Mouse (Mus musculus) erythroblast, embryonic 14.5 days (primary cell): ENCODE data around the gene Kiss1r. TPM values are rescaled to one million over a fixed set of nuclear protein-coding genes. Genes with fewer than 3 reads are reported as not detected.

Experiments used
- H3K27me3 ChIP-seq: 2 replicates; pipeline ENCODE4 v1.6.1; 2012; ENCODE audit warnings: inconsistent platforms; ENCODE audit not compliant: control insufficient read depth
- H3K36me3 ChIP-seq: 2 replicates; pipeline ENCODE4 v1.6.1; 2012; ENCODE audit warnings: mild to moderate bottlenecking, inconsistent platforms; ENCODE audit not compliant: control insufficient read depth
- H3K4me1 ChIP-seq: 2 replicates; pipeline ENCODE4 v1.6.1; 2012; ENCODE audit warnings: inconsistent platforms; ENCODE audit not compliant: control insufficient read depth
- H3K4me3 ChIP-seq: replicated peaks from 2 replicates; pipeline ENCODE3; 2012; ENCODE audit warnings: moderate library complexity, mild to moderate bottlenecking, inconsistent platforms
- H3K9me3 ChIP-seq: 2 replicates; pipeline ENCODE4 v1.6.1; 2012; ENCODE audit warnings: low read length, inconsistent platforms, mixed read lengths; ENCODE audit not compliant: control insufficient read depth
- GATA1 ChIP-seq: IDR thresholded peaks from 2 replicates; pipeline ENCODE4 v1.6.1; 2012; ENCODE audit warnings: low read length, inconsistent platforms, mixed read lengths
- TAL1 ChIP-seq: IDR thresholded peaks from 3 replicates; pipeline ENCODE4 v1.6.1; 2012; ENCODE audit warnings: low read length, inconsistent platforms, mixed read lengths
- polyA plus RNA-seq: library from polyadenylated mRNA; stranded (reverse); fragments of >175 nt; gene quantifications from 2 replicates; pipeline ENCODE4 v1.2.3, GENCODE M21; 2012

Gene Kiss1r
- polyA plus RNA-seq, 1 experiment, result 0.01 TPM

- peaks cover 67% of the 10 kb centered on the region for H3K4me1 ChIP-seq
- H3K36me3 ChIP-seq, result peaks cover 54% of the 10 kb centered on the region
- H3K4me3 ChIP-seq, result no peak within 1 kb of the TSS
- H3K9me3 ChIP-seq, result no peaks in the 10 kb centered on the region
- H3K27me3 ChIP-seq, result no peaks in the 10 kb centered on the region
- TF ChIP-seq TAL1, result no peak
- TF ChIP-seq GATA1, result no peak
Observed at GRCm38 (mm10) chr10:79910556-79910955, 6.2 kb upstream of the Kiss1r start, which contains the start of gene Gm26602. Gene Gm26602 (plus strand): TSS chr10:79910856.

DNA sequence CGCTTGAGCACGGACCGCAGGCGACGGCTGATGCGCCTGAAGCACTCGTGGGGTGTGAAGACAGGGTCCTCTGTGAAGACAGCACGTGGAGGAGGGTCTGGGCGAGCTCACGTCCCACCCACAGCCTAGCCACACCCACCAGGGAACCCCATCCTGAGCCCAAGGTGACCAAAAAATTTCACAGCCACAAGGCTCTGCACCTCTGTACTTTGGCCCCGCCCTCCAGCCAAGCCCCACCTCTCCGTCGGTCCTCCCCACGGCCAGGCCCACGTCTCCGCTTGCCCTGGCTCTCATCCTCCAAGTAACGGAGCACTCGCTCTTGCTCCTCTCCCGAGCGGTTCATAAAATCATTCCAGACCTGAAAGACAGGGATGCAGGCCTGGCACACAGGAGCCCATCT, 4.4 kb upstream of the Kiss1r start:
- peaks cover 6% of the 10 kb centered on the region for H3K27me3 ChIP-seq
- H3K4me1 ChIP-seq, result peaks cover 79% of the 10 kb centered on the region
- no peak for TF ChIP-seq GATA1
- TF ChIP-seq TAL1, result no peak
- H3K9me3 ChIP-seq, result no peaks in the 10 kb centered on the region
- H3K4me3 ChIP-seq, result no peak overlapping the region
- peaks cover 37% of the 10 kb centered on the region for H3K36me3 ChIP-seq

DNA sequence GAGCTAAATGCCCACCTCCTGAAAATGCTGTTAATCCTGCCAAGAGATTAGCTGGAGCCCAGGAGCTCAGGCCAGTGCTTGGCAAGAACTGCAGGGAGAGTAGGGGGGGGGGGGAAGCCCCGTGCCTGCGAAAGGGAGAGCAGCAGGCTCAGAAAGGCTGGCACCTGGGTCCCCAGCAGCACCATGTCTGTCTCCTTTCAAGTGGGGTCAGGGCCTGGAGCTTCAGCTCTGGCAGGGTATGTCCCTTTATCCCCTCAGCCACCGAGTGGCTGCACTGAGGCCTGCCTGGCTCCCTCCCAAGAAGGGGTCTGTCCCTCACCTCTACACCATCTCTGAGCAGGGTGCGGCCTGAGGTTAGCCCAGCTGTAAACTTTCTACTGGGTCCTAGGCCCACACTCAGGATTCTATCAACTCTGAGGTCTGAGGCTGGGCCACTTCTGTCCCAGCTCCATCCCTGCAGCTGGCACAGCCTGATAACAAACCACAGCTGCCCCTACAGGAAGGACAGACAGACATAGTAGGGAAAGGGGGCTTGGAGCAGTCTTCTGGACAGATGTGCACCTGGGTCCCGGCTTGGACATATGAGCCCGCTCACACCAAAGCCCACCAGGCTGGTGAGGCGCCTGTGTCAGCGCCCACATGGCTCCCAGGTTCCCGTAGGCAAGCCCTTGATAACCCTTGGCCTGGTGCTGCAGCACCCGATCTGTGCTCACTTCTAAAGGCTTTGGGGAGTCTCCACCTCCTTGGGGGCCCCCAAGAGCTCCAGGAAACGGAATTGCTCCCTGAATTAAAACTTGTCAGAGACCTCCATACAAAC, 2.4 kb upstream of the Kiss1r start:
- TF ChIP-seq TAL1, result peak; percentile 69
- no peak for TF ChIP-seq GATA1
- Histone ChIP-seq H3K4me1 (peaks cover 85% of the 10 kb centered on the region), H3K9me3 (no peaks in the 10 kb centered on the region; the same call in 1 of the 2 replicates), H3K4me3 (peak overlapping the region; percentile 83), H3K36me3 (peaks cover 36% of the 10 kb centered on the region), H3K27me3 (peaks cover 25% of the 10 kb centered on the region)

DNA sequence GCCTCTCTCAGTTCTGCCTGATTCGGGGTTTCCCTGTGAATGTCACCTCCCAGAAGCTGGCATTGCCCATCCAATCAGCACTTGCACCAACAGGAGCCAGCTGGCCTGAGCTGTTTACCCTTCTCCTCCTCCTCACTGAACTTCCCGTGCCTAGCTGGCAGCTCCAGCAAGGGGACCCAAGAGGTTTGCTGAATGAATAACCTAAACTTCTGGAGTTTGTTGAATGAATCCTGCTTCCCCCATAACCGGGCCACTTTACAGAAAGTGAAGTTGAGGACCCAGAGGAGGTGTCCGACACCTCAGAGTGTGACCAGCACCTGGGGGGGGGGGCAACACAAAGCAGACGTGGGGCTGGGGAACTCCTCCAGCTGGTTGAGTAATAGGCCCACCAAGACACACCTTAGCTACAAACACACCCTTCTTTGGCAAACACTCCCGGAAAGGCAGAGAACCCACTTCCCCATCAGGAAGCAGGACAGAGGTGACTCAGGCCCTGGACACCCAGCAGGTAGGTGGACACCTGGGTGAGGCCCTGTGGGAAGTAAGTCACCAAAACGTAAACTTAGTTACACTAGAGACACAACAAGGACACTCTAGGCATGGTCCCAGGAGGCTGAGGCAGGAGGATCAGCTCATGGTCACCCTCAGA, 1.7 kb upstream of the Kiss1r start:
- Histone ChIP-seq H3K27me3 (peaks cover 33% of the 10 kb centered on the region), H3K4me1 (peaks cover 82% of the 10 kb centered on the region), H3K4me3 (peak overlapping the region; percentile 83), H3K36me3 (peaks cover 34% of the 10 kb centered on the region), H3K9me3 (no peaks in the 10 kb centered on the region; the same call in 1 of the 2 replicates)
- no peak for TF ChIP-seq TAL1
- TF ChIP-seq GATA1, result no peak

- H3K4me1 ChIP-seq, result peaks cover 92% of the 10 kb centered on the region
- H3K9me3 ChIP-seq, result peaks cover 8% of the 10 kb centered on the region
- peaks cover 43% of the 10 kb centered on the region for H3K27me3 ChIP-seq
- peak overlapping the region; percentile 83 for H3K4me3 ChIP-seq
- TF ChIP-seq TAL1 (no peak), GATA1 (no peak)
- peaks cover 25% of the 10 kb centered on the region for H3K36me3 ChIP-seq
Observed at GRCm38 (mm10) chr10:79916081-79916480, 690 bp upstream of the Kiss1r start.

- peaks cover 58% of the 10 kb centered on the region for H3K27me3 ChIP-seq
- H3K4me1 ChIP-seq, result peaks cover 86% of the 10 kb centered on the region
- peaks cover 15% of the 10 kb centered on the region for H3K9me3 ChIP-seq
- peak overlapping the region; percentile 83 for H3K4me3 ChIP-seq
- H3K36me3 ChIP-seq, result peaks cover 10% of the 10 kb centered on the region
- TF ChIP-seq GATA1 (no peak), TAL1 (no peak)
Observed at GRCm38 (mm10) chr10:79917532-79918100, 845 bp downstream of the Kiss1r start.

GRCm38 (mm10) chr10:79918231-79919078, 1.7 kb downstream of the Kiss1r start:
- Histone ChIP-seq H3K9me3 (peaks cover 15% of the 10 kb centered on the region), H3K36me3 (peaks cover 3% of the 10 kb centered on the region), H3K27me3 (peaks cover 66% of the 10 kb centered on the region), H3K4me3 (no peak overlapping the region), H3K4me1 (peaks cover 79% of the 10 kb centered on the region)
- TF ChIP-seq TAL1 (no peak), GATA1 (no peak)

GRCm38 (mm10) chr10:79919251-79919849, 2.6 kb downstream of the Kiss1r start:
- no peak for TF ChIP-seq GATA1
- Histone ChIP-seq H3K27me3 (peaks cover 72% of the 10 kb centered on the region), H3K4me3 (no peak overlapping the region)

More at GRCm38 (mm10) chr10:79919251-79919849, 2.6 kb downstream of the Kiss1r start:
- Histone ChIP-seq H3K36me3 (no peaks in the 10 kb centered on the region), H3K9me3 (peaks cover 15% of the 10 kb centered on the region), H3K4me1 (peaks cover 71% of the 10 kb centered on the region)
